Mouse (Mus musculus) midbrain, postnatal 0 days (tissue): ENCODE measurements at regions not wholly inside any gene's neighbourhood (a gene's known extent, or its start where the extent isn't known, plus 50 kb on each side); places are given as distances from the start of the nearest gene placed in this dataset.
A peak's percentile ranks its signal among the peaks of the same experiment; 100 is the strongest.

Source experiments
- ATAC-seq: fragments of 200-750 bp; cut with Nextera tagmentation; 2 replicates; pipeline ENCODE4 v1.8.0; 2017; ENCODE audit warnings: moderate number of reproducible peaks, mild to moderate bottlenecking, moderate TSS enrichment, moderate library complexity; ENCODE audit not compliant: low FRiP score
- DNase-seq: peaks from one replicate; pipeline ENCODE4 v3.0.0-alpha.2; 2015; ENCODE audit warnings: low spot score
- H3K27ac ChIP-seq: fragments of 300-500 bp; sonication (generic); 2 replicates; pipeline ENCODE4 v1.5.1; 2014; ENCODE audit warnings: low read depth, mild to moderate bottlenecking, low read length, mixed read lengths
- H3K27me3 ChIP-seq: fragments of 300-500 bp; sonication (generic); 2 replicates; pipeline ENCODE4 v1.6.1; 2014; ENCODE audit warnings: low read length, control low read depth, mixed read lengths; ENCODE audit not compliant: insufficient read depth
- H3K36me3 ChIP-seq: fragments of 300-500 bp; sonication (generic); 2 replicates; pipeline ENCODE4 v1.6.1; 2014; ENCODE audit warnings: low read length, control low read depth, mixed read lengths; ENCODE audit not compliant: insufficient read depth
- H3K4me1 ChIP-seq: fragments of 300-500 bp; sonication (generic); 2 replicates; pipeline ENCODE4 v1.6.1; 2014; ENCODE audit warnings: mild to moderate bottlenecking, control low read depth, antibody characterized with exemption, low read length, mixed read lengths; ENCODE audit not compliant: insufficient read depth
- H3K4me2 ChIP-seq: fragments of 300-500 bp; sonication (generic); 2 replicates; pipeline ENCODE4 v1.6.1; 2014; ENCODE audit warnings: low read depth, mild to moderate bottlenecking, low read length, mixed read lengths; ENCODE audit not compliant: poor library complexity, severe bottlenecking
- H3K4me3 ChIP-seq: fragments of 300-500 bp; sonication (generic); 2 replicates; pipeline ENCODE4 v1.5.1; 2014; ENCODE audit warnings: low read depth, mild to moderate bottlenecking, low read length, moderate library complexity
- H3K9ac ChIP-seq: fragments of 300-500 bp; sonication (generic); replicated peaks from 2 replicates; pipeline ENCODE4 v1.6.1; 2014; ENCODE audit warnings: mild to moderate bottlenecking, low read length, moderate library complexity, mixed read lengths; ENCODE audit not compliant: poor library complexity, severe bottlenecking
- H3K9me3 ChIP-seq: fragments of 300-500 bp; sonication (generic); 2 replicates; pipeline ENCODE4 v1.6.1; 2016; ENCODE audit warnings: low read length, control low read depth
- CTCF ChIP-seq: IDR thresholded peaks from 2 replicates; pipeline ENCODE4 v1.5.1; 2016; ENCODE audit warnings: antibody characterized with exemption, mild to moderate bottlenecking
- WGBS: fragments of 180-500 bp; shearing (Covaris S2); extraction: QIAGEN DNeasy Blood & Tissue Kit; methylation state at CpG from one replicate; pipeline ENCODE4 v1.1.7; 2014; 5-methylcytosine and 5-hydroxymethylcytosine counted together

DNA sequence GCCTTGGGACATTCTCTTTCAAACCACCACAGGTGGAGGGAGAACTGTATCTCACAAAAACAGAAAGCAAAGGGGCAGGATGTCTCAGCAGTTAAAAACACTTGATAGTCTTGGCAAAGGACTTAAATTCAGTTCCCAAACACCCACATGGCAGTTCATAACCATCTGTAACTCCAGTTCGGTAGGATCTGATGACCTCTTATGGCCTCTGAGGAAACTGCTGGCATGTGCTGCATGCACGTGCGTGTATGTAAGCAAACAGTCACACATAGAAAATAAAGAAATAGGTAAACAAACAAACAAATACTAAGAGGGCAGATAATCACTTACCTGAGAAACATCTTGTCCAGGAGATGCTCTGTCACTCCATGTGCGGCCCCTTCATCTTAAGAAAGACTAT, 129.4 kb upstream of the Ufm1 start:
- DNase-seq (peak; percentile 4), ATAC-seq (no peak)
- 82% methylated on average over 4 of the region's 4 CpGs for WGBS
- H3K9ac ChIP-seq, result no peak overlapping the region
- H3K27me3 ChIP-seq, result no peaks in the 10 kb centered on the region
- no peak overlapping the region for H3K4me2 ChIP-seq
- H3K36me3 ChIP-seq, result no peaks in the 10 kb centered on the region
- TF ChIP-seq CTCF, result peak; percentile 13; the same call in 1 of the 2 replicates
- no peak overlapping the region for H3K4me3 ChIP-seq
- no peak overlapping the region for H3K27ac ChIP-seq
- H3K9me3 ChIP-seq, result no peaks in the 10 kb centered on the region
- H3K4me1 ChIP-seq, result no peaks in the 10 kb centered on the region

DNA sequence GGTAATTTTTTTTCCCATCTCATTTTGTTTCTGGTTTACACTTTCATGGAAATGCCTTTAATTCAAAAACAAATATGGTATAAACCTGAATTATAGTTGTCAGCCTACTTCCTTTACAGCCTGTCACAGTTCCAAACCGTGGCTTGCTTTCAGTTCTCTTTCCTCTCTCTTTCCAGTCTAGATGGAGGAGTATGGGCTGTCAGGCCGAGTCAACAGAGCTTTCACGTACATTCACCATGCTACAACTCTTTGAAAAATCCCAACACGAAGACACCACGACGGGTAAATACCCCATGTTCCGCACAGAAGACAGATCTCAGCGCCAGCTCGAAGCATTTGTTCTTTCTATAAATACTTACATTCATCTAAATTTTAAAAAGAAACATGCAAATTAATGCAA, 125.2 kb upstream of the Ufm1 start:
- Histone ChIP-seq H3K27ac (no peak overlapping the region), H3K4me3 (no peak overlapping the region), H3K4me1 (no peaks in the 10 kb centered on the region), H3K36me3 (no peaks in the 10 kb centered on the region), H3K9me3 (no peaks in the 10 kb centered on the region), H3K9ac (no peak overlapping the region), H3K27me3 (no peaks in the 10 kb centered on the region), H3K4me2 (no peak overlapping the region)
- DNase-seq (no peak), ATAC-seq (no peak)
- WGBS, result 81% methylated on average over 9 of the region's 9 CpGs
- TF ChIP-seq CTCF, result no peak

DNA sequence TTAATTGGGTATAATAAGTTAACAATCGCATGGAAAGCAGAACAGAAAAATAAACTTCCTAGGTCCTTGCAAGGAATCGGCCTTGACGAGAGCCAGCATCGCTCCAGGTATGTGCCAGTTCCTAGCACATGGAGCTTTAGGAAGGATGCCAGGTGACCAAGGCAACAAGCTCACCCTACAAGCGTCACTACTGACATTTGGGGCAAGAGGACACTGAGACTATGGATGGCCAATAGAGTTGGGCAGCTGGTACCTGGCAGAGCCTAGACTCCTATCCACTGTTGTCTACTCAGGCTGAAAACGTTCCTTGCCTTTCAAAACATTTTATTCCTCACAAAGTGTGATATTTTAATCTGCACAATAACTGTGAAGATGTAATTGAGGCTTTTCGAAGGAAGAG, 124.6 kb upstream of the Ufm1 start:
- Histone ChIP-seq H3K36me3 (no peaks in the 10 kb centered on the region), H3K9me3 (no peaks in the 10 kb centered on the region), H3K27ac (no peak overlapping the region), H3K27me3 (no peaks in the 10 kb centered on the region), H3K9ac (no peak overlapping the region), H3K4me1 (no peaks in the 10 kb centered on the region), H3K4me2 (no peak overlapping the region), H3K4me3 (no peak overlapping the region)
- no peak for ATAC-seq
- WGBS, result 84% methylated on average over 7 of the region's 7 CpGs
- no peak for TF ChIP-seq CTCF
- no peak for DNase-seq

DNA sequence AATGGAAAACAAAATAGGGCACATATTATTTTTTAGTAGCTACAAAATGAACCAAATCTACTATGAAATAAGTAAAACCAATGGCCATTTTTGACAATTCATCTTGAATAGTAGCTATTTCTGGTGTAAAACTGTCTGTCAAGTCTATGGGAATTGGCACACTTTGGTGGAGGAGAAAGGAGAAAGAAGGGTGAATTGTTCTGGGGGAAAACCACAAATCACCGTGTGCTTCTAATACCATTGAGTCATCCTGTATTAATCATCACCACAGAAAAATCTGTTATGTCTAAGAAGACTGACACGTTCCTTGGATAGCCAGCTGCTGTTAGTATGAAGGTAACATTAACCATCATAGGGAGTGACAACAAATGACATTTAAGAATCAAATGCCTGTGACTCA, 123.7 kb upstream of the Ufm1 start:
- no peak for ATAC-seq
- Histone ChIP-seq H3K9me3 (no peaks in the 10 kb centered on the region), H3K9ac (no peak overlapping the region), H3K36me3 (no peaks in the 10 kb centered on the region), H3K4me2 (no peak overlapping the region), H3K27ac (no peak overlapping the region), H3K27me3 (no peaks in the 10 kb centered on the region), H3K4me3 (no peak overlapping the region), H3K4me1 (no peaks in the 10 kb centered on the region)
- TF ChIP-seq CTCF, result no peak
- 85% methylated on average over 2 of the region's 2 CpGs for WGBS
- DNase-seq, result no peak

DNA sequence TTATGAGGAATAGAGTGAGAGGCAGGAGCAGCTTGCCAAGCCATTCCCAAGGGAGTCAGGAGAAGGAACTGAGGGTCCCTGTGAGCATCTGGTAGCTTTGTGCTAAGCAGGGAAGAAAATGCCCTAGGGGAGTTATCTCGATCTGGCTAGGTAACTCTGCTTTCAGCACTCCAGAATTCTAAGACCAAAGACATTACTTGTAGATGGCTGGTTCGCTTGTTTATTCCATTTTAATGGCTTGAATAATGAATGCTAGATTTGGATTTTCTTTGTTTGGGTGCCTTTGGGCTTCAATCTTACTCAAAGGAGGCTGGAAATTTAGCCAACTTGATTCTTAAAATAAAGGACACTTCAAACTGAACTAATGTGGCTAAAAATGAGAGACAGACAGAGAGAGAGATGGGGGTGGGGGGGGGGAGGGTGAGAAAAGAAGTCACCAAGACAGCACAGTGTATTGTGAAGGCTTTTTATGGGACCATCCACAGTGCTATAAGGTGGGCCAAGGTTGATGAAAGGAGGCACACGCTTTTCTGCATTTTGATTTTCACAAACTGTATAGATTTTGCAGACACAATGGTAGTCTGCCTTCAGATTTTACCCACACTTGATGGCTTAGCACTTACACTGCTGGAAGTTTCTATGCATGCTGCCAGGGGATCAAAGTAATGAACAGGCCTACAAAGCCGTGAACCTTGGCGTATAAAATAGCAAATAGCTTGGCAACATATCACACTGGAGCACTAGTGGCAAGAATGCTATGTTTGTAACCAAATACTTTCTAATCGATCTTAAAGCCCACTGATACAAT, 121.3 kb upstream of the Ufm1 start:
- WGBS, result 85% methylated on average over 6 of the region's 6 CpGs
- DNase-seq, result no peak
- Histone ChIP-seq H3K9me3 (no peaks in the 10 kb centered on the region), H3K27ac (no peak overlapping the region), H3K4me3 (no peak overlapping the region), H3K4me2 (no peak overlapping the region), H3K4me1 (no peaks in the 10 kb centered on the region), H3K27me3 (no peaks in the 10 kb centered on the region), H3K9ac (no peak overlapping the region), H3K36me3 (no peaks in the 10 kb centered on the region)
- TF ChIP-seq CTCF, result no peak
- ATAC-seq, result no peak

DNA sequence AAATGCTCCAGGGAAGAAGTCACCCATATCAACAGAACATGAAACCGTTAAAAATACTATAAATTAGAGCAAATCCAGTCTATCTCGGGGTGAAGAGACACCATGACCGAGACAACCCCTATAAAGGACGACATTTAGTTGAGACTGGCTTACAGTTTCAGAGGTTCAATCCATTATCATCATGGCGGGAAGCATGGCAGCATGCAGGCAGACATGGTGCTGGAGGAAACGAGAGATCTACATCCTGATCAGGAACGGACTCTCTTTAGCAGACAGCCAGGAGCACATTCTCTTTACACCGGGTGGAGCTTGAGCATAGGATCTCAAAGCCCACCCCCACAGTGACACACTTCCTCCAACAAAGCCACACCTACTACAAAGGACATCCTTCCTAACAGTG, 118.7 kb upstream of the Ufm1 start:
- H3K4me2 ChIP-seq, result no peak overlapping the region
- no peaks in the 10 kb centered on the region for H3K27me3 ChIP-seq
- no peak for TF ChIP-seq CTCF
- no peak for ATAC-seq
- no peak overlapping the region for H3K27ac ChIP-seq
- DNase-seq, result no peak
- no peak overlapping the region for H3K9ac ChIP-seq
- no peaks in the 10 kb centered on the region for H3K9me3 ChIP-seq
- no peaks in the 10 kb centered on the region for H3K36me3 ChIP-seq
- WGBS, result 92% methylated on average over 8 of the region's 8 CpGs
- H3K4me1 ChIP-seq, result no peaks in the 10 kb centered on the region
- H3K4me3 ChIP-seq, result no peak overlapping the region
